Mouse (Mus musculus) stomach, postnatal 0 days (tissue): Measurements from ENCODE around the gene Nup133. TPM values are rescaled to one million over a fixed set of nuclear protein-coding genes. Genes with fewer than 3 reads are reported as not detected.
A peak's percentile ranks its signal among the peaks of the same experiment; 100 is the strongest.

Source experiments
- ATAC-seq: fragments of 200-750 bp; cut with Nextera tagmentation; 2 replicates; pipeline ENCODE4 v1.8.0; 2017; ENCODE audit not compliant: low FRiP score, low TSS enrichment
- DNase-seq: peaks from one replicate; pipeline ENCODE4 v3.0.0-alpha.2; 2016; ENCODE audit warnings: low spot score
- H3K27ac ChIP-seq: fragments of 300-500 bp; sonication (generic); replicated peaks from 2 replicates; pipeline ENCODE4 v1.5.1; 2014; ENCODE audit warnings: mild to moderate bottlenecking, control low read depth
- H3K27me3 ChIP-seq: fragments of 300-500 bp; sonication (generic); 2 replicates; pipeline ENCODE4 v1.6.1; 2014; ENCODE audit warnings: low read length; ENCODE audit not compliant: control insufficient read depth, insufficient read depth
- H3K36me3 ChIP-seq: fragments of 300-500 bp; sonication (generic); 2 replicates; pipeline ENCODE4 v1.6.1; 2014; ENCODE audit warnings: low read length, mixed read lengths; ENCODE audit not compliant: control insufficient read depth, insufficient read depth
- H3K4me1 ChIP-seq: fragments of 300-500 bp; sonication (generic); replicated peaks from 2 replicates; pipeline ENCODE4 v1.6.1; 2014; ENCODE audit warnings: antibody characterized with exemption; ENCODE audit not compliant: control insufficient read depth, insufficient read depth
- H3K4me2 ChIP-seq: fragments of 300-500 bp; sonication (generic); replicated peaks from 2 replicates; pipeline ENCODE4 v1.6.1; 2014; ENCODE audit warnings: low read depth, mild to moderate bottlenecking, control low read depth, moderate library complexity
- H3K4me3 ChIP-seq: fragments of 300-500 bp; sonication (generic); 2 replicates; pipeline ENCODE4 v1.5.1; 2014; ENCODE audit warnings: low read depth, low read length, control low read depth
- H3K9ac ChIP-seq: fragments of 300-500 bp; sonication (generic); 2 replicates; pipeline ENCODE4 v1.6.1; 2014; ENCODE audit warnings: mild to moderate bottlenecking, low read length, control low read depth, mixed read lengths
- H3K9me3 ChIP-seq: fragments of 300-500 bp; sonication (generic); 2 replicates; pipeline ENCODE4 v1.6.1; 2016; ENCODE audit warnings: low read length; ENCODE audit not compliant: control insufficient read depth
- CTCF ChIP-seq: IDR thresholded peaks from 2 replicates; pipeline ENCODE4 v1.5.1; 2016; ENCODE audit warnings: antibody characterized with exemption, low read depth, mild to moderate bottlenecking, moderate library complexity
- EP300 ChIP-seq: optimal IDR thresholded peaks from 2 replicates; pipeline ENCODE3; 2016; ENCODE audit warnings: antibody characterized with exemption
- WGBS: fragments of 180-500 bp; shearing (Covaris S2); extraction: QIAGEN DNeasy Blood & Tissue Kit; methylation state at CpG from one replicate; pipeline ENCODE4 v1.1.7; 2014; 5-methylcytosine and 5-hydroxymethylcytosine counted together
- polyA plus RNA-seq: library from polyadenylated mRNA; unstranded; fragments of >200 nt; fragmentation: Nextera tagmentation; extraction: Ambion mirVana; gene quantifications from 2 replicates; pipeline ENCODE4 v1.2.1, GENCODE M21; 2015

The Nup133 gene
- polyA plus RNA-seq, 1 experiment from 2014 or later: 8.5 TPM

GRCm38 (mm10) chr8:123859648-123860259, 89.3 kb downstream of the Nup133 start, which contains the start of gene Ccsap:
TSS of gene Ccsap (minus strand) at chr8:123860209.
- Histone ChIP-seq H3K9me3 (no peaks in the 10 kb centered on the region), H3K4me3 (peak within 1 kb of the TSS; percentile 81), H3K27ac (peak within 1 kb of the TSS; percentile 56; the same call in 1 of the 2 replicates), H3K27me3 (no peaks in the 10 kb centered on the region), H3K4me1 (no peaks in the 10 kb centered on the region), H3K9ac (peak within 1 kb of the TSS; percentile 73), H3K4me2 (peak within 1 kb of the TSS; percentile 98), H3K36me3 (no peaks in the 10 kb centered on the region)
- 1% methylated on average over 45 of the region's 48 CpGs for WGBS
- ATAC-seq (peak; percentile 70), DNase-seq (no peak)
- TF ChIP-seq CTCF: no peak
- TF ChIP-seq EP300: no peak

- WGBS: under 1% methylated on average over 60 of the region's 79 CpGs
- ATAC-seq (peak; percentile 97), DNase-seq (peak; percentile 97)
- Histone ChIP-seq H3K4me3 (peak overlapping the region; percentile 81), H3K27me3 (no peaks in the 10 kb centered on the region), H3K4me2 (peak overlapping the region; percentile 98), H3K9ac (peak overlapping the region; percentile 73), H3K4me1 (no peaks in the 10 kb centered on the region), H3K27ac (peak overlapping the region; percentile 56; the same call in 1 of the 2 replicates), H3K36me3 (no peaks in the 10 kb centered on the region), H3K9me3 (no peaks in the 10 kb centered on the region)
- TF ChIP-seq CTCF (peak; percentile 60), EP300 (no peak)
Measured at GRCm38 (mm10) chr8:123858941-123859647, 90.0 kb downstream of the Nup133 start.

GRCm38 (mm10) chr8:123858574-123858940, 90.5 kb downstream of the Nup133 start:
- no peak; the same call in 1 of the 2 replicates for ATAC-seq
- no peaks in the 10 kb centered on the region for H3K27me3 ChIP-seq
- H3K9me3 ChIP-seq: no peaks in the 10 kb centered on the region
- TF ChIP-seq CTCF (peak; percentile 23), EP300 (no peak)
- H3K4me3 ChIP-seq: peak overlapping the region; percentile 81
- peak; percentile 20 for DNase-seq
- H3K9ac ChIP-seq: peak overlapping the region; percentile 73
- WGBS: 1% methylated on average over 17 of the region's 17 CpGs
- H3K27ac ChIP-seq: peak overlapping the region; percentile 56; the same call in 1 of the 2 replicates
- no peaks in the 10 kb centered on the region for H3K36me3 ChIP-seq
- H3K4me1 ChIP-seq: no peaks in the 10 kb centered on the region
- peak overlapping the region; percentile 98 for H3K4me2 ChIP-seq

DNA sequence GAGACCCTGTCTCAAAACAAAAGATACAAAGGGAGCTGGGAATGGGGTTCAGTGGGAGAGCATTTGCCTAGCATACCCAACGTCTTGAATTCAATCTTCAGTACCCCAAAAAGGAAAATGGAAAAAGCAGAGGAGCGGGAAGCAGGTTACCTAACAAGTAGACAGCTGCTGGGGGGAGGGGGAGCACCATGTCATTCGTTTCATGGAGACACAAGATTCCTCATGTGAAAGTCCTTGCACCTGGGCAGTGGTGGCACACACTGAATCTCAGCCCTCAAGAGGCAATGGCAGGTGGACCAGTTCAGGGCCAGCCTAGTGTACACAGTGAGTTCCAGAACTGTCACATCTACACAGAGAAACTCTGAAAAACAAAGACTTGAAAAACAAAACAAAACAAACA, 91.7 kb downstream of the Nup133 start:
- no peak overlapping the region for H3K27ac ChIP-seq
- H3K4me1 ChIP-seq: no peaks in the 10 kb centered on the region
- H3K4me3 ChIP-seq: no peak overlapping the region
- H3K36me3 ChIP-seq: no peaks in the 10 kb centered on the region
- no peaks in the 10 kb centered on the region for H3K9me3 ChIP-seq
- ATAC-seq (no peak), DNase-seq (no peak)
- 75% methylated on average over 3 of the region's 3 CpGs for WGBS
- H3K9ac ChIP-seq: no peak overlapping the region
- no peak overlapping the region for H3K4me2 ChIP-seq
- no peaks in the 10 kb centered on the region for H3K27me3 ChIP-seq
- no peak for TF ChIP-seq EP300
- TF ChIP-seq CTCF: no peak

DNA sequence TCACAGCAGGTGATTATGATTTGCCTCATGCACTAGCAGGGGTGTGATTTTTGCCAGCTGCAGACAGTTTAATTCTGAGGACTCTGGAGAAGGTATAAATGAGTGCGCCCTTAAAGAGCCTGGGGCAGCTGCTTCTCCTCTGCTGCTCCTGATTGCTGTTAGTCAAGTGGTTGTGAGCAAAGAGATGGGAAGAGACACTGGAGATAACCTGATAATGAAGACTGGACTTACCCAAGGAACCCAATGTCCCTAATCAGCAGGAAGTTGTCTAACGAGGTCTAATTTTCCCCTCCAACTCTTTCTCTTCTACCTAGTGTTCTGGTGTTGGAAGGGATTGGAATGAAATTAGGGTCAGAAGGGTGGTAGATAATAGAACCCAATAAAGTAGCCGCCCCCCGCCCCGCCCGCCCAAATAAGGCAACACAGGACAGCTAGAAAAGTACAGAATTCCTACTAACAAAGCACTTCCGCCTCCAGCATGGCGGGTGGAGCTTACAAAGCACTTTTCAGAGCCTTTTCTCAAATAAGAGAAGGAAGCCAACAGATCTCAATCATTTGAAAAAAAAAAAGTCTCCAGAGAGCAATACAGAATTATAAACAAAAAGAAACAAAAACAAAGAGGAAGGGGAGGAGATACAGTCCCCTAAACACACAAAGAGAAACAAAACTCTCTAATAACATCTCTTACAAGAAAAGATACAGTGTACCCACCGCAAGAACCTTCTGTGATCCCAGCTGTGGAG, 94.2 kb downstream of the Nup133 start:
- no peak overlapping the region for H3K4me2 ChIP-seq
- DNase-seq: no peak
- H3K9me3 ChIP-seq: no peaks in the 10 kb centered on the region
- TF ChIP-seq CTCF (no peak), EP300 (no peak)
- H3K36me3 ChIP-seq: no peaks in the 10 kb centered on the region
- no peaks in the 10 kb centered on the region for H3K4me1 ChIP-seq
- no peaks in the 10 kb centered on the region for H3K27me3 ChIP-seq
- 79% methylated on average over 9 of the region's 9 CpGs for WGBS
- H3K27ac ChIP-seq: no peak overlapping the region
- H3K9ac ChIP-seq: no peak overlapping the region
- no peak for ATAC-seq
- no peak overlapping the region for H3K4me3 ChIP-seq
